Mouse (Mus musculus) myocyte (in vitro differentiated cells): ENCODE data around the gene Pstpip1.

ENCODE experiments used
- CEBPB ChIP-seq: IDR thresholded peaks from 2 replicates; pipeline ENCODE4 v1.6.1; 2011; ENCODE audit warnings: mild to moderate bottlenecking, moderate library complexity; ENCODE audit not compliant: poor library complexity, insufficient read depth, severe bottlenecking
- E2F4 ChIP-seq: IDR thresholded peaks from one replicate; pipeline ENCODE4 v1.6.1; 2011; ENCODE audit warnings: mild to moderate bottlenecking, control low read depth, moderate library complexity; ENCODE audit not compliant: insufficient read depth
- MAX ChIP-seq: IDR thresholded peaks from one replicate; pipeline ENCODE4 v1.6.1; 2011; ENCODE audit warnings: low read depth, mild to moderate bottlenecking, control low read depth
- MYOG ChIP-seq, 3 experiments: IDR thresholded peaks; one replicate each; pipeline ENCODE4 v1.6.1; 2011; ENCODE audit warnings: control low read depth in 2 of 3, low read depth in 2 of 3, mild to moderate bottlenecking in 2 of 3; ENCODE audit not compliant: insufficient read length in 2 of 3, control insufficient read depth in 1 of 3, insufficient read depth in 1 of 3
- POLR2A ChIP-seq: IDR thresholded peaks from one replicate; pipeline ENCODE4 v1.6.1; 2011; ENCODE audit warnings: low read depth, mild to moderate bottlenecking, control low read depth, moderate library complexity; ENCODE audit not compliant: insufficient read length
- POLR2AphosphoS2 ChIP-seq: IDR thresholded peaks from one replicate; pipeline ENCODE4 v1.6.1; 2011; ENCODE audit warnings: low read depth, control low read depth; ENCODE audit not compliant: insufficient read length
- REST ChIP-seq: IDR thresholded peaks from one replicate; pipeline ENCODE4 v1.6.1; 2011; ENCODE audit warnings: mild to moderate bottlenecking, control low read depth, moderate library complexity; ENCODE audit not compliant: insufficient read depth, insufficient read length
- TCF12 ChIP-seq: IDR thresholded peaks from one replicate; pipeline ENCODE4 v1.6.1; 2011; ENCODE audit warnings: mild to moderate bottlenecking, control low read depth; ENCODE audit not compliant: poor library complexity, insufficient read depth, severe bottlenecking
- TCF3 ChIP-seq: IDR thresholded peaks from one replicate; pipeline ENCODE4 v1.6.1; 2011; ENCODE audit warnings: low read depth, control low read depth; ENCODE audit not compliant: insufficient read length
- USF1 ChIP-seq: IDR thresholded peaks from one replicate; pipeline ENCODE4 v1.6.1; 2011; ENCODE audit warnings: low read depth, mild to moderate bottlenecking, control low read depth, moderate library complexity

DNA sequence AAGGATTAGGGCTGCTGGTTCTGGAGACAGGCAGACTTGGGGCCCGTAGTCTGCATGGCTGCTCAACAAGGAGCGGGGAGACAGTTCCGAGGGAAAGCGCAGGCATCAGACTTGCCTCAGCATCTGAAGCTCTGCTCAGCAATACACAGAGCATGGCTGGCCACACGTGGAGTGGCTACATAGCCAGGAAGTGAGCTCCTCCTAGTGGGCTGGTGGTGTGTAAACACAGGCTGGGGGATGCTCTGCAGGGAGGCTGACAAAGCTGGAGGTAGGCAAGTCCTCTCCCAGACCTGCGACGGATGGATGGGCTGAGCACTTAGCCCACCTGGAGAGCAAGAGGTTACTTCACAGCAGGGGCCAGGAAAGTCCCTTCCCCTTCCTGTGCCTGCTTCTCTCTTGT, 31.3 kb downstream of the Pstpip1 start:
- TF ChIP-seq POLR2A (no peak), E2F4 (no peak), CEBPB (no peak), MAX (no peak), TCF12 (no peak), TCF3 (no peak), MYOG (IDR thresholded peaks at IDR 0.05; ENCODE audit: control insufficient read depth in 1 of 3, insufficient read depth in 1 of 3, insufficient read length in 2 of 3, low read depth in 2 of 3) (no peak), REST (no peak), USF1 (no peak), POLR2AphosphoS2 (peak; percentile 39)
